Comparison of ENCODE assay signal across 12 mouse cellular contexts in the genomic region with DNA sequence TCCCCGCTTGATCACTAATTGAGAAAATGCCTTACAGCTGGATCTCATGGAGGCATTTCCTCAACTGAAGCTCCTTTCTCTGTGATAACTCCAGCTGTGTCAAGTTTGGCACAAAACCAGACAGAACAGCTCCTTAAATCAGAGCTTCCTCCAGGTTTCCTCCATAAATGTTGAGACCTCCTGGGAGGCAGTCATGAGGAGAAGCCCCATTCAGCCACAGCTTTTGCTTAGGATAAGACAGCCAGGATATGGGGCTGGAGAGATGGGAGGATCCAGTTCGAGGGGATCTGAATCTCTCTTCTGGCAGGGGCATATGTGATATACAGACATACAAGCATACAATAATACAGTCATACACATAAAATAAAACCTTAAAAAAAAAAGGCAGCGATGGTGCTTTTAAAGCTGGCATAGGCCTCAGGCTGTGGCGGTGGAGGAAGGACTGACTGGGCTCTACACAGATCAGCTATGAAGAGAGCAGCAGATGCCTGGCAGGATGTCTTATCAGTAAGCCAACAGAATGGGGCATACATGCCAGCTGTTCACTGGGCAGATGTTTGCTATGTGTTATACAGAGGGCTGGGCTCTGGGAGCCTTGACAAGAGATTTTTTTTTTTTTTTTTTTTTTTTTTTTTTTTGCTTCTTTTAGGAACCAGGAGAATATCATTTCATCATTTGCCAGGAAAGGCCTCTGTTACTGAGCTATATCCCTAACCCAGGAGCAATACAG. TPM values are rescaled to one million over a fixed set of nuclear protein-coding genes. Genes with fewer than 3 reads are reported as not detected.
DNase-seq lines count a peak whose midpoint lies in the region; ATAC-seq and TF ChIP-seq lines count a peak whose summit lies in the region.
"Had no signal": no experiment of that assay in that cellular context is flagged by ENCODE, and none has a peak within 500 bp of the region (broad histone marks: within the 10 kb centered on the region; RNA-seq: fewer than 3 reads in every experiment).

No protein-coding gene starts in this region.

- H3K36me3 ChIP-seq in MEL (ENCODE audit: control insufficient read depth in 1 of 2, insufficient read depth in 2 of 2, low read length in 2 of 2): no peaks in the 10 kb centered on the region
- H3K36me3 ChIP-seq: hindbrain, embryonic 15.5 days; midbrain, embryonic 10.5 days had no signal

- TF ChIP-seq CTCF in MEL (IDR thresholded peaks at IDR 0.05 in 2 of 3, conservative IDR thresholded peaks at IDR 0.05 in 1 of 3; ENCODE audit: control insufficient read depth in 1 of 3, insufficient read depth in 1 of 3, low read depth in 2 of 3, low read length in 3 of 3, poor library complexity in 1 of 3, severe bottlenecking in 1 of 3): no peak

- H3K4me1 ChIP-seq in MEL (ENCODE audit: control insufficient read depth in 1 of 2, insufficient read depth in 2 of 2, low read length in 2 of 2): no peaks in the 10 kb centered on the region

- no peak overlapping the region for H3K4me3 ChIP-seq in MEL (ENCODE audit: control insufficient read depth in 1 of 2, insufficient read depth in 1 of 2, low read depth in 2 of 2, low read length in 2 of 2)
- H3K4me3 ChIP-seq: hindbrain, embryonic 15.5 days; midbrain, embryonic 10.5 days had no signal

- TF ChIP-seq POLR2A in MEL (IDR thresholded peaks at IDR 0.05; ENCODE audit: control insufficient read depth in 1 of 2, insufficient read depth in 1 of 2, low read depth in 1 of 2, low read length in 2 of 2, poor library complexity in 1 of 2): no peak

- H3K27me3 ChIP-seq in MEL (ENCODE audit: control insufficient read depth in 1 of 2, insufficient read depth in 2 of 2, low read length in 2 of 2): peaks cover 18 to 25% of the 10 kb centered on the region in 2 experiments
- H3K27me3 ChIP-seq: hindbrain, embryonic 15.5 days had no signal

- no peaks in the 10 kb centered on the region for H3K79me2 ChIP-seq in MEL (ENCODE audit: control insufficient read depth, insufficient read depth, low read length, poor library complexity)

- H3K9me3 ChIP-seq in MEL (replicated peaks; ENCODE audit: insufficient read depth, low read length): no peaks in the 10 kb centered on the region
- H3K9me3 ChIP-seq: hindbrain, embryonic 15.5 days; midbrain, embryonic 10.5 days had no signal

- TF ChIP-seq EP300 in MEL (IDR thresholded peaks at IDR 0.05; ENCODE audit: low read depth in 1 of 2, low read length in 2 of 2): 0 out of 4 replicates have a peak, but pooled peaks of 1 of the 2 experiments have one; percentile 13

- peak; percentile 97 for ATAC-seq in erythroid progenitor cell, adult 5-6 weeks (replicated peaks; ENCODE audit: low FRiP score, poor library complexity, severe bottlenecking)
- peak; percentile 99 for ATAC-seq in megakaryocyte-erythroid progenitor cell, adult 5-6 weeks (replicated peaks; ENCODE audit: low FRiP score, low TSS enrichment, poor library complexity, severe bottlenecking)
- ATAC-seq in CD4-positive, CD25-positive, alpha-beta regulatory T cell, adult 4 months: no peak

- DNase-seq in kidney, postnatal 10 days: peak; percentile 16
- no peak for DNase-seq in kidney, adult 18-20 months
- peak; percentile 30 for DNase-seq in MEL (ENCODE audit: low read depth, low spot score)
- DNase-seq in left cerebral cortex, adult 8-10 months (ENCODE audit: low spot score in 2 of 2): no peak
- DNase-seq: heart, adult 18-20 months had no signal

- H3K27ac ChIP-seq in MEL (ENCODE audit: control insufficient read depth, low read depth, low read length): no peak overlapping the region
- H3K27ac ChIP-seq: hindbrain, embryonic 15.5 days had no signal

- no peak overlapping the region for H3K9ac ChIP-seq in MEL (ENCODE audit: control insufficient read depth, low read depth, low read length, poor library complexity, severe bottlenecking)
- H3K9ac ChIP-seq: hindbrain, embryonic 15.5 days had no signal

- TF ChIP-seq RAD21 in MEL (IDR thresholded peaks at IDR 0.05; ENCODE audit: low read depth, low read length): no peak

TF ChIP-seq in MEL, 35 proteins besides CTCF, POLR2A, EP300 and RAD21:
- 0 out of 2 replicates have a peak, but pooled peaks have one; percentile 19 for TF ChIP-seq GATA1 (IDR thresholded peaks at IDR 0.05; ENCODE audit: low read depth, low read length)
- peak; percentile 11; the same call in 1 of the 2 replicates for TF ChIP-seq TAL1 (IDR thresholded peaks at IDR 0.05; ENCODE audit: low read length)
- no peak for TF ChIP-seq MAX (IDR thresholded peaks at IDR 0.05; ENCODE audit: low read length)
- TF ChIP-seq ZNF384 (IDR thresholded peaks at IDR 0.05; ENCODE audit: low read depth, low read length): peak; percentile 65

RNA-seq across cellular contexts. Expression of a gene that starts 25.0 kb away (rescaled TPM):
- not detected in 2 replicates for total RNA-seq in MEL (2012; rRNA removed)
- polyA plus RNA-seq in MEL (2012; ENCODE audit: insufficient read depth in 1 of 2, insufficient read length in 2 of 2, low read depth in 1 of 2, low replicate concordance in 2 of 2, missing spikeins in 1 of 2): under 1 TPM in 1 of 2 experiments, not detected in 1; 0.17 TPM
- not detected in 2 replicates for total RNA-seq in erythroid progenitor cell, adult 5-6 weeks (2015; ENCODE audit: low replicate concordance)
- total RNA-seq in erythroid progenitor cell, adult 5-6 weeks (2017; ENCODE audit: low replicate concordance): not detected in 2 replicates
- not detected in 2 replicates for total RNA-seq in megakaryocyte-erythroid progenitor cell, adult 5-6 weeks (2014; fragmentation: Nextera tagmentation)
- total RNA-seq in megakaryocyte-erythroid progenitor cell, adult 5-6 weeks (2017): not detected in 2 replicates
- total RNA-seq in left cerebral cortex, adult 8-10 months (2022): 1 to 10 TPM; 2.2 to 3.5 (median 2.7) TPM
- under 1 TPM in 1 of 2 experiments, not detected in 1; 0.43 TPM for polyA plus RNA-seq in CD4-positive, CD25-positive, alpha-beta regulatory T cell, adult 4 months (2017; shearing (Covaris generic))
- total RNA-seq: heart, adult 18-20 months had no signal
- polyA plus RNA-seq: large intestine, adult 2 months; limb, embryonic 11.5 days had no signal

RNA-seq across cellular contexts. Expression of a gene that starts 27.4 kb away (rescaled TPM):
- 0.08 and 0.29 TPM in 2 replicates for total RNA-seq in MEL (2012; rRNA removed)
- polyA plus RNA-seq in MEL (2012; ENCODE audit: insufficient read depth in 1 of 2, insufficient read length in 2 of 2, low read depth in 1 of 2, low replicate concordance in 2 of 2, missing spikeins in 1 of 2): under 1 TPM in 1 of 2 experiments, not detected in 1; 0.31 TPM
- not detected in 2 replicates for total RNA-seq in erythroid progenitor cell, adult 5-6 weeks (2015; ENCODE audit: low replicate concordance)
- total RNA-seq in erythroid progenitor cell, adult 5-6 weeks (2017; ENCODE audit: low replicate concordance): not detected in 2 replicates
- total RNA-seq in megakaryocyte-erythroid progenitor cell, adult 5-6 weeks (2014; fragmentation: Nextera tagmentation): 0.49 TPM in 1 of 2 replicates, not detected in the other
- 5.0 TPM in 1 of 2 replicates, not detected in the other for total RNA-seq in megakaryocyte-erythroid progenitor cell, adult 5-6 weeks (2017)
- total RNA-seq in left cerebral cortex, adult 8-10 months (2022): 10 to 100 TPM; 29.3 to 41.9 (median 35.1) TPM
- 1 to 10 TPM in 1 of 2 experiments, under 1 TPM in 1; 0.66 to 1.1 TPM for polyA plus RNA-seq in CD4-positive, CD25-positive, alpha-beta regulatory T cell, adult 4 months (2017; shearing (Covaris generic))

RNA-seq across cellular contexts. Expression of a gene that starts 53.4 kb away (rescaled TPM):
- 15.1 and 20.8 TPM in 2 replicates for total RNA-seq in MEL (2012; rRNA removed)
- polyA plus RNA-seq in MEL (2012; ENCODE audit: insufficient read depth in 1 of 2, insufficient read length in 2 of 2, low read depth in 1 of 2, low replicate concordance in 2 of 2, missing spikeins in 1 of 2): 10 to 100 TPM in 1 of 2 experiments, not detected in 1; 15.9 TPM
- total RNA-seq in erythroid progenitor cell, adult 5-6 weeks (2015; ENCODE audit: low replicate concordance): 9.7 and 13.0 TPM in 2 replicates
- total RNA-seq in erythroid progenitor cell, adult 5-6 weeks (2017; ENCODE audit: low replicate concordance): 27.0 and 27.8 TPM in 2 replicates
- total RNA-seq in megakaryocyte-erythroid progenitor cell, adult 5-6 weeks (2014; fragmentation: Nextera tagmentation): 8.1 and 15.6 TPM in 2 replicates
- total RNA-seq in megakaryocyte-erythroid progenitor cell, adult 5-6 weeks (2017): 29.1 and 36.7 TPM in 2 replicates
- 10 to 100 TPM; 46.4 to 52.3 (median 48.7) TPM for total RNA-seq in left cerebral cortex, adult 8-10 months (2022)
- polyA plus RNA-seq in CD4-positive, CD25-positive, alpha-beta regulatory T cell, adult 4 months (2017; shearing (Covaris generic)): 10 to 100 TPM; 29.0 to 38.9 TPM

Comparison
In these comparisons a context has a peak if more than half of its experiments do, and no peak if none do; other contexts are left out.
1. DNase-seq: peak in kidney, postnatal 10 days (single experiment) and MEL (single experiment); none in kidney, adult 18-20 months (single experiment) and left cerebral cortex, adult 8-10 months (0 of 2).
2. RNA of a gene that starts 27.4 kb away (total RNA-seq): 29.3 to 41.9 TPM in left cerebral cortex, adult 8-10 months; 0.08 to 0.29 TPM in MEL, not detected in erythroid progenitor cell, adult 5-6 weeks and 0.49 to 5.0 TPM in megakaryocyte-erythroid progenitor cell, adult 5-6 weeks; every median in the first group is over 4 times any median in the second.